Mouse (Mus musculus): ENCODE data around the gene Exph5. TPM values are rescaled to one million over a fixed set of nuclear protein-coding genes. Genes with fewer than 3 reads are reported as not detected.

The Exph5 gene
- polyA plus RNA-seq, 1 experiment: 0.80 TPM

GRCm38 (mm10) chr9:53268731-53269465 is 32.6 kb upstream of the Exph5 start:
- H3K4me3 ChIP-seq (replicated peaks; ENCODE audit: control insufficient read depth, low read depth, low read length): no peak overlapping the region
- TF ChIP-seq POLR2A (IDR thresholded peaks at IDR 0.05; ENCODE audit: borderline replicate concordance, control insufficient read depth, low read depth, low read length) (no peak), CTCF (IDR thresholded peaks at IDR 0.05; ENCODE audit: control insufficient read depth, insufficient read depth, low read length) (no peak)
- H3K27ac ChIP-seq (ENCODE audit: control insufficient read depth, insufficient read depth, low read depth, low read length, poor library complexity): no peak overlapping the region
- WGBS: 77% methylated on average over 5 of the region's 5 CpGs
- H3K4me1 ChIP-seq (ENCODE audit: control insufficient read depth, insufficient read depth, low read length): no peaks in the 10 kb centered on the region

- 82% methylated on average over 5 of the region's 5 CpGs for WGBS
Observed at GRCm38 (mm10) chr9:53269466-53269755, 32.1 kb upstream of the Exph5 start.

DNA sequence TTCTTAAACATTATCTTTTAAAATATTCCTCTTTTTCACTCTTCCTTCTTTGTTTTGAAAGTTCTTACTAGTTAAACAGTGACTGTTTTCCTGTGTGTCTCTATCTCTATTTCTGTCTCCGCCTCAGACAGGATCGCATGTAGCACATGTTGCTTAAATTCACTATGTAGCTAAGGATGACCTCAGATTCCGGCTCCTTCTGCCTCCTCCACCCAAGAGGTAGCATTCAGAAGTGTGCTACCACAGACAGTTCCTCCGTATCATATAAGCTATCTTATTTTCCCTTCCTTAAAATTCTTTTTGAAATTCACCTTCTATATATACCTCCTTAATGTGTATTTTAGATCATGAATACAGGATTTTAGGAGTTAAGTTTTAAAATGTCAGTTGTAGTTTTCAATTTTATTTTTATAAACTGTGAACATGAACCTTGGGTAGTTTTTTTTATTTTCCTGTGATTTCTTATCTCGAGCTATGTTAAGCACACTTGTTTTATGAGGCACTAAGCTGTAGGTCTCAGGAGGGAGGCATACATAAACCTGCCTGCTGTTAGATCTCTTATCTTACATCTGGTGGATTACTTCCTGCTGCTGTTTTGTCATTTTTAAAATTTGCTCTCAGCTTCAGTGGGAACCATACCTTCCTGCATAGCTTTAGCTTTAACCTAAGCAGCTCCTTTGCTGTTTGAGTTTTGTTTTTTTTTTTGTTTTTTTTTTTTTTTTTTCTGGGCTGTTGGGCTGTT is 30.0 kb upstream of the Exph5 start:
- 21% methylated on average over 5 of the region's 5 CpGs for WGBS
- H3K27ac ChIP-seq (ENCODE audit: control insufficient read depth, insufficient read depth, low read depth, low read length, poor library complexity): no peak overlapping the region
- no peak overlapping the region for H3K4me3 ChIP-seq (replicated peaks; ENCODE audit: control insufficient read depth, low read depth, low read length)
- H3K4me1 ChIP-seq (ENCODE audit: control insufficient read depth, insufficient read depth, low read length): no peaks in the 10 kb centered on the region
- TF ChIP-seq CTCF (IDR thresholded peaks at IDR 0.05; ENCODE audit: control insufficient read depth, insufficient read depth, low read length): no peak
- TF ChIP-seq POLR2A (IDR thresholded peaks at IDR 0.05; ENCODE audit: borderline replicate concordance, control insufficient read depth, low read depth, low read length): no peak

More at GRCm38 (mm10) chr9:53269466-53269755, 32.1 kb upstream of the Exph5 start:
- Histone ChIP-seq H3K4me1 (ENCODE audit: control insufficient read depth, insufficient read depth, low read length) (no peaks in the 10 kb centered on the region), H3K27ac (ENCODE audit: control insufficient read depth, insufficient read depth, low read depth, low read length, poor library complexity) (no peak overlapping the region), H3K4me3 (replicated peaks; ENCODE audit: control insufficient read depth, low read depth, low read length) (no peak overlapping the region)
- TF ChIP-seq POLR2A (IDR thresholded peaks at IDR 0.05; ENCODE audit: borderline replicate concordance, control insufficient read depth, low read depth, low read length): no peak

GRCm38 (mm10) chr9:53272207-53272606 is 29.3 kb upstream of the Exph5 start:
- TF ChIP-seq CTCF (IDR thresholded peaks at IDR 0.05; ENCODE audit: control insufficient read depth, insufficient read depth, low read length) (no peak), POLR2A (IDR thresholded peaks at IDR 0.05; ENCODE audit: borderline replicate concordance, control insufficient read depth, low read depth, low read length) (no peak)
- Histone ChIP-seq H3K27ac (ENCODE audit: control insufficient read depth, insufficient read depth, low read depth, low read length, poor library complexity) (no peak overlapping the region), H3K4me3 (replicated peaks; ENCODE audit: control insufficient read depth, low read depth, low read length) (no peak overlapping the region), H3K4me1 (ENCODE audit: control insufficient read depth, insufficient read depth, low read length) (no peaks in the 10 kb centered on the region)
- WGBS: 57% methylated on average over 5 of the region's 5 CpGs

DNA sequence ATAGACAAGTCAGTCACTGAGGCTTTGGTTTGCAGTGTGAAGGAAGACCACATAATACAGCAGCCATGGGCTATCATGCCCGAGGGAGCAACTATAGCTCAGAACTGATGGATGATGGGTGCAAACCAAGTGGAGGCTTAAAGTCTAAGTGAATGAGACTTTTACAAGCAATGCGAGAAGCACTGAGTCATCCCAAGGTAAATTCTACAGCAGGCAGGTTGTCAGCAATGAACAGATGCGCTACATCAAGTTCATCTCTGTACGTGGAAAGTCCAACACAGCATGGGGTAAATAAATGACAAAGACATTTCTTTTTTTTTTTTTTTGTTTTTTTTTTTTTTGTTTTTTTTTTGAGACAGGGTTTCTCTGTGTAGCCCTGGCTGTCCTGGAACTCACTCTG is 28.8 kb upstream of the Exph5 start:
- 81% methylated on average over 4 of the region's 4 CpGs for WGBS
- Histone ChIP-seq H3K4me3 (replicated peaks; ENCODE audit: control insufficient read depth, low read depth, low read length) (no peak overlapping the region), H3K27ac (ENCODE audit: control insufficient read depth, insufficient read depth, low read depth, low read length, poor library complexity) (no peak overlapping the region), H3K4me1 (ENCODE audit: control insufficient read depth, insufficient read depth, low read length) (no peaks in the 10 kb centered on the region)
- TF ChIP-seq POLR2A (IDR thresholded peaks at IDR 0.05; ENCODE audit: borderline replicate concordance, control insufficient read depth, low read depth, low read length): no peak

DNA sequence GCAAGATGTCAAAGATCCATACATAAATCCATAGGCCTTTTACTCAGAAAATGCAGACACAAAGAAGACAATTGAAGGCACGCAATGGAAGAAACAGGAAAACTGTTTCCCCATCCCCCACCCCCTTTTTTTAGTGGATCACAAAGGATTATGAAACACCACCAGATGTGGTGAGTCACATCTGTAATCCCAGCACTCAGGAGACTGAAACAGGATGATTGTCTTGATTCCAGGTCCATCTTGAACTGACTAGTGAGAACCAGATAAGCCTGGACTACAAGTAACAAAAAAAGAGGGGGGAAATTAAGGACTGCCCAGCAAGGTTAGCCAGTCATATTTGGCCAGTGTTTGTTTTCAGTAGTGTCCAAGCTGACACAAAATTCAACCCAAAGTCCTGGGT is 25.1 kb upstream of the Exph5 start:
- H3K27ac ChIP-seq (ENCODE audit: control insufficient read depth, insufficient read depth, low read depth, low read length, poor library complexity): no peak overlapping the region
- 72% methylated on average over 1 of the region's 1 CpGs for WGBS
- no peak for TF ChIP-seq CTCF (IDR thresholded peaks at IDR 0.05; ENCODE audit: control insufficient read depth, insufficient read depth, low read length)
- no peak for TF ChIP-seq POLR2A (IDR thresholded peaks at IDR 0.05; ENCODE audit: borderline replicate concordance, control insufficient read depth, low read depth, low read length)
- H3K4me1 ChIP-seq (ENCODE audit: control insufficient read depth, insufficient read depth, low read length): no peaks in the 10 kb centered on the region
- no peak overlapping the region for H3K4me3 ChIP-seq (replicated peaks; ENCODE audit: control insufficient read depth, low read depth, low read length)

DNA sequence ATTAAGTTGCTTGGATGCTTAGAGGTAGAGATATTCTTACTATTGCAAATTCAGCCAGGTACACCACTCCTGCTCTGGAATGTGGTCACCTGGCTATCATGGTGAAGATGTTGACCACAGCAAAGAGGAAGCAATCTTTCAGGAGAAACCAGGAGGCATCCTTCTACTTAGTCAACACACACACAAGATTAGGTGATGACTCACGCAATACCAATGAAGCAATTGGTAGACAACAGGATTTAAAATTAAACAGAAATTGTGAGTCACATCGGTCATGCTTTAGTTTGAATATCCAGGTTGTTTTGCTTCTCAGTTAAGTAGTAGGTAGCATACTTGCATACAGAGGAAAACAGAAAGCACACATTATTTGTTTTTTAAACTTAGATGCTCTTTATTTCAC is 22.5 kb upstream of the Exph5 start:
- H3K4me3 ChIP-seq (replicated peaks; ENCODE audit: control insufficient read depth, low read depth, low read length): no peak overlapping the region
- no peaks in the 10 kb centered on the region for H3K4me1 ChIP-seq (ENCODE audit: control insufficient read depth, insufficient read depth, low read length)
- WGBS: 78% methylated on average over 2 of the region's 2 CpGs
- no peak overlapping the region for H3K27ac ChIP-seq (ENCODE audit: control insufficient read depth, insufficient read depth, low read depth, low read length, poor library complexity)
- TF ChIP-seq POLR2A (IDR thresholded peaks at IDR 0.05; ENCODE audit: borderline replicate concordance, control insufficient read depth, low read depth, low read length) (no peak), CTCF (IDR thresholded peaks at IDR 0.05; ENCODE audit: control insufficient read depth, insufficient read depth, low read length) (no peak)

GRCm38 (mm10) chr9:53286793-53287192 is 14.7 kb upstream of the Exph5 start:
- WGBS: 78% methylated on average over 6 of the region's 6 CpGs
- Histone ChIP-seq H3K4me1 (ENCODE audit: control insufficient read depth, insufficient read depth, low read length) (no peaks in the 10 kb centered on the region), H3K4me3 (replicated peaks; ENCODE audit: control insufficient read depth, low read depth, low read length) (no peak overlapping the region), H3K27ac (ENCODE audit: control insufficient read depth, insufficient read depth, low read depth, low read length, poor library complexity) (no peak overlapping the region)
- TF ChIP-seq CTCF (IDR thresholded peaks at IDR 0.05; ENCODE audit: control insufficient read depth, insufficient read depth, low read length) (no peak), POLR2A (IDR thresholded peaks at IDR 0.05; ENCODE audit: borderline replicate concordance, control insufficient read depth, low read depth, low read length) (no peak)

All from bone marrow, adult 2 months (tissue).